Mouse (Mus musculus): ENCODE measurements around the gene Scyl1. TPM values are rescaled to one million over a fixed set of nuclear protein-coding genes. Genes with fewer than 3 reads are reported as not detected.

Gene Scyl1
- polyA plus RNA-seq, 1 experiment from 2014 or later, result 82.9 TPM

DNA sequence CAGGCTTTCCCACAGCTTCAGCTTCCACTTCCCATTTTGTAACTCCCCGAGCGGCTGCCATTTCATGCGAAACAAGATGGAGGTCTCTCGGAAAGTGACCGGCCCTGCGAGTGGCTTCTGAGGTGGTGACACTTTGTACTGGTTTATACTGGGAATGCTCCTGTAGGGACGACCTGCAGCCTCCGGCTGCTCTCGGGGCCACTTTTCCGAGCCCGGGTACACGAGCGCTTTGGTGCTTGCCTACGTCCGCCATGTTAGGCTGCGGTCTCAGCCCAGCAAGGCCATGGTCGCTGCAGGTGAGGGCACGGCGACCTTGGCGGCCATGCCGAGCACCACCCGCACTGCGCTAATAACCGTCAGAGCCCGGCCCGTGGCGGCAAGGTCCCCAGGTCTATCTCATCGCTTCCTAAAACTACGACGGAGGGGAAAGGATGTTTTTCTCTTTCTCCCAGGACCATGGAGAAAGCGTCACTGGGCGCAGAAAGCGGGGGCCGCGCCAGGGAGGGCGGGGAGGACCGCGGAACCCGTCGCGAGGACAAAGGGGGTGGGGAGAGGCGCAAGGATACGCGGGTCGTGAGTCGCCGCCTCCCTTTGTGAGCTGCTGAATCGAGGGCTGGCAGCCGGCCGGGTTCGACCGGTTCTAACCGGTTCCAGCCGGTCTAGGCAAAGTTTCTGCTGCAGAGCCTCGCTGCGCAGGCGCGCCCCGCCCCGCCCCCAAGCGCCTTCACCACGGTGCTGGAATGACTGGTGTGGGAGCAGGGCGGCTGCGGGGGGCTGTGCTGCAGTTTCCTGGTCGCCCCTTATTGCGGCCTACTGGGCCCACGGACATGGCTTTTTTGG is 32.0 kb upstream of the Scyl1 start:
- under 1% methylated on average over 67 of the region's 67 CpGs for WGBS
- peak overlapping the region; percentile 91 for H3K9ac ChIP-seq (replicated peaks; ENCODE audit: low read length)
- peaks cover 8% of the 10 kb centered on the region for H3K36me3 ChIP-seq (ENCODE audit: insufficient read depth, low read length)
- peaks cover 43% of the 10 kb centered on the region for H3K4me1 ChIP-seq (ENCODE audit: insufficient read depth, low read length)
- peak overlapping the region; percentile 100 for H3K27ac ChIP-seq (ENCODE audit: low read length)
- ATAC-seq (ENCODE audit: low FRiP score, low TSS enrichment), result peak; percentile 97
- peak overlapping the region; percentile 91 for H3K4me2 ChIP-seq (replicated peaks; ENCODE audit: low read depth, low read length)
- peak overlapping the region; percentile 71 for H3K4me3 ChIP-seq (ENCODE audit: low read length)
- no peaks in the 10 kb centered on the region for H3K27me3 ChIP-seq (ENCODE audit: insufficient read depth, low read length)
- H3K9me3 ChIP-seq (ENCODE audit: low read length), result no peaks in the 10 kb centered on the region

GRCm38 (mm10) chr19:5802787-5803040 is 31.5 kb upstream of the Scyl1 start:
- Histone ChIP-seq H3K27me3 (ENCODE audit: insufficient read depth, low read length) (no peaks in the 10 kb centered on the region), H3K4me2 (replicated peaks; ENCODE audit: low read depth, low read length) (peak overlapping the region; percentile 91), H3K4me3 (ENCODE audit: low read length) (peak overlapping the region; percentile 71), H3K9me3 (ENCODE audit: low read length) (no peaks in the 10 kb centered on the region), H3K36me3 (ENCODE audit: insufficient read depth, low read length) (peaks cover 12% of the 10 kb centered on the region), H3K9ac (replicated peaks; ENCODE audit: low read length) (peak overlapping the region; percentile 91), H3K27ac (ENCODE audit: low read length) (peak overlapping the region; percentile 100), H3K4me1 (ENCODE audit: insufficient read depth, low read length) (peaks cover 41% of the 10 kb centered on the region)
- WGBS, result 0% methylated on average over 4 of the region's 4 CpGs
- no peak for ATAC-seq (ENCODE audit: low FRiP score, low TSS enrichment)

DNA sequence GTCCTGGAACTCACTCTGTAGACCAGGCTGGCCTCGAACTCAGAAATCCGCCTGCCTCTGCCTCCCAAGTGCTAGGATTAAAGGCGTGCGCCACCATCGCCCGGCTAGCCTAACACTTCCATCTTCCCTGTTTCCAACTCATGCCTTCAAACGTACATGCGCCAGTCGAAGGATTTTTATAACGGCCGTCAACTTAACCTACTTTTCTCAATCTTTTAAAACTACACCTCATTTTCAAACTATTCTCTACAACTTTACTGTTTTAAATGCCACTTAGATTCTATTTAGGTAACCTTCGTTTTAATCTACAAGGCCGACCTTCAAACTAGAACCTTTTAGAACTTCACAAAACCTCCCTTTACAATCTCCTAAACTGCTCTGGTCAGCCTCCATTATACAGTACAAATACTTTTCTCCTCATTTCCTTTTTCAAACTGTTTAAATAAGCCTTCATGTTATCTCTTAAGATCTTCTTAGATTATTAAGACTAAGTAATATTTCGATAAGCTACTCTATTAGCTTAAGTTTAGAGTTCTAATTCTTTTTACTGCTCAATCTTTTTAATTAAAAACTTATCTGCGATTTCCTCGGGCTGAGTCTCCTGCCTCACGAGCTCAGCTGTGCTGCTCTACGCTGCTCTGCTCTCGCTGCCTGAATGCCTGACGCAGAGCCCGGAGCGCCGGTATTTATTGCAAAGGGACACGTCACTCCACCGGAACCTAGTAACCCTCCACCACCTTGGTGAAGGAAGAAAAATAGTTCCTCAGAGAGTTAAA is 31.0 kb upstream of the Scyl1 start:
- peak overlapping the region; percentile 71 for H3K4me3 ChIP-seq (ENCODE audit: low read length)
- H3K9me3 ChIP-seq (ENCODE audit: low read length), result no peaks in the 10 kb centered on the region
- H3K4me1 ChIP-seq (ENCODE audit: insufficient read depth, low read length), result peaks cover 43% of the 10 kb centered on the region
- no peak for ATAC-seq (ENCODE audit: low FRiP score, low TSS enrichment)
- H3K27ac ChIP-seq (ENCODE audit: low read length), result peak overlapping the region; percentile 100
- peak overlapping the region; percentile 91 for H3K4me2 ChIP-seq (replicated peaks; ENCODE audit: low read depth, low read length)
- H3K9ac ChIP-seq (replicated peaks; ENCODE audit: low read length), result peak overlapping the region; percentile 91
- H3K27me3 ChIP-seq (ENCODE audit: insufficient read depth, low read length), result no peaks in the 10 kb centered on the region
- WGBS, result under 1% methylated on average over 25 of the region's 25 CpGs
- peaks cover 17% of the 10 kb centered on the region for H3K36me3 ChIP-seq (ENCODE audit: insufficient read depth, low read length)

DNA sequence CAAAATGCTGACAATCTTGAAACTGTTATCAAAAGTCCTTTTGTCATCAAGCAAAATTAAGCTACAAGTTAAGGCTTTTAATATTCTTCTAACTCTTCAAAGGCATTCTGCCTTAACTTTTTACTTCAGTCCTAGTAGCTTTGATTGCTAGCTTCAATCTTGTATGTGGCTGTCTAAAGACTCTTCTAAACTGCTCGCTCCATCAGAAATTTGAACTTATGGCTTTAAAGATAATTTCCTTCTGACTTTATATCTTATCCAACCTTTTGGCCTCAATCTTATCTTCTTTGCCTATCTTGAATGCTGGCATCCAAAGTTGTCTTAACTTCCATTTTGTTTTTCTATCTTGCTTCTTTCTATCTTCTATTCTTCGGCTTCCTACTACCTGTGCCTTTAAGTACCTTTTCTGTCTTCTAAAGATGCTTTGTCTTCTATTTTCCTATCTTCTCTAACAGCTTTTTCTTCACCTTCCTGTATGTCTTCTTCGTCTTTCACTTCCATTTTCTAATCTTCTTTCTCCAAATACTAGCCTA is 30.3 kb upstream of the Scyl1 start:
- Histone ChIP-seq H3K4me2 (replicated peaks; ENCODE audit: low read depth, low read length) (peak overlapping the region; percentile 91), H3K9ac (replicated peaks; ENCODE audit: low read length) (peak overlapping the region; percentile 97), H3K4me1 (ENCODE audit: insufficient read depth, low read length) (peaks cover 44% of the 10 kb centered on the region), H3K36me3 (ENCODE audit: insufficient read depth, low read length) (peaks cover 24% of the 10 kb centered on the region), H3K9me3 (ENCODE audit: low read length) (no peaks in the 10 kb centered on the region), H3K27ac (ENCODE audit: low read length) (peak overlapping the region; percentile 91), H3K4me3 (ENCODE audit: low read length) (peak overlapping the region; percentile 71), H3K27me3 (ENCODE audit: insufficient read depth, low read length) (no peaks in the 10 kb centered on the region)
- ATAC-seq (ENCODE audit: low FRiP score, low TSS enrichment), result no peak
- 2% methylated on average over 3 of the region's 3 CpGs for WGBS

DNA sequence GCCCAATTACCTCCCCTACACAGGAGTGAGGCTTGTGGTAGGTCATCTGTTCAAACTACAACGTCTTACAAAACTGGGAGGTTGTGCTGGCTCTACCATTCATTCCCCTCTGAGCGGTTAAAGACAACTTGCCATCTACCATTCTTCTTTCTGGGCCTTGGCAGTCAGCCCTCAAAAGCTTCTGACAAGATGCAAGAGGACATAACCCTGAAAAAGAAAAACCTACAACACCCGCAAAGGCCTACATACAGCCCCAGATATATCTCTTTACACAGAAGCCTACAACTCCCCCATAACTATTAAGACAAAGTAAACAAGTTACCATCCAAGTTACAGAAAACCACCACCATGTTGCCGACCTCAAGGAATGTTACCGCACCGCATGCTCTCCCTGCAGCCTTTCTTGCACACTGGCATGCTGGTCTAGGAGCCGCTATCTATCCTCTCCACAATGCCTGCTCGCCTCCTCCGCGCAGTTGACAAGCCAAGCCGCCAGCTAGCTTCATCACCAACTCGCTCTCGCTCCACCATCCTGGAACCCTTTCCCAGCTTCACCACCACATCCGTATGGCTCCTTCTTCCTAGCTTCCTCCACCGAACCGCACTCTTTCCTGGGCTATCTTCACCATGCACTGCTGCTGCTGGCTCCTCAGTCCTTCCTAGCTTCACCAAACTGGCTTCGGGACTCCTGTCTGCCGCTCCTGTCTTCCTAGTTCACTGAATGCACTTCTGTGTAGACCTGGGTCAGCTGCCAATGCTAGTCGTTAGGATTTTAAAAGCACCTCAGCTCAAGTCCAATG is 29.6 kb upstream of the Scyl1 start:
- no peak for ATAC-seq (ENCODE audit: low FRiP score, low TSS enrichment)
- Histone ChIP-seq H3K27me3 (ENCODE audit: insufficient read depth, low read length) (no peaks in the 10 kb centered on the region), H3K4me1 (ENCODE audit: insufficient read depth, low read length) (peaks cover 44% of the 10 kb centered on the region), H3K4me3 (ENCODE audit: low read length) (peak overlapping the region; percentile 71), H3K4me2 (replicated peaks; ENCODE audit: low read depth, low read length) (peak overlapping the region; percentile 91), H3K36me3 (ENCODE audit: insufficient read depth, low read length) (peaks cover 31% of the 10 kb centered on the region), H3K9ac (replicated peaks; ENCODE audit: low read length) (peak overlapping the region; percentile 97), H3K9me3 (ENCODE audit: low read length) (no peaks in the 10 kb centered on the region), H3K27ac (ENCODE audit: low read length) (peak overlapping the region; percentile 91)
- WGBS, result under 1% methylated on average over 19 of the region's 19 CpGs

DNA sequence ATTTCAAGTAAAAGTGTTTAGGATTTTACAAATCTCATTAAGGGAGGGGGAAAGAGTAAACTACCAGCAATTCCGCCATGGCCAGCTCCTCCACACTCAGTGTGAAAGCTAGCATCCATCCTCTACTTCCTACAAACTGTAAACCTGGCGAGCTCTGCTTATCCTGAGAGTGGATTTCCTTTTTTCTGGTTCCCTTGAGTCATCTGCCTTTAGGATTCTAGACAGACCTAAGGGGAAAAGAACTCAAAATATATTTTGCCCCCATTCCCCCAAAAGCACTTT is 29.1 kb upstream of the Scyl1 start:
- ATAC-seq (ENCODE audit: low FRiP score, low TSS enrichment), result no peak
- peaks cover 39% of the 10 kb centered on the region for H3K4me1 ChIP-seq (ENCODE audit: insufficient read depth, low read length)
- peak overlapping the region; percentile 71 for H3K4me3 ChIP-seq (ENCODE audit: low read length)
- peaks cover 36% of the 10 kb centered on the region for H3K36me3 ChIP-seq (ENCODE audit: insufficient read depth, low read length)
- H3K27me3 ChIP-seq (ENCODE audit: insufficient read depth, low read length), result no peaks in the 10 kb centered on the region
- H3K9ac ChIP-seq (replicated peaks; ENCODE audit: low read length), result peak overlapping the region; percentile 97
- H3K9me3 ChIP-seq (ENCODE audit: low read length), result no peaks in the 10 kb centered on the region
- H3K4me2 ChIP-seq (replicated peaks; ENCODE audit: low read depth, low read length), result peak overlapping the region; percentile 91
- H3K27ac ChIP-seq (ENCODE audit: low read length), result peak overlapping the region; percentile 91
- 0% methylated on average over 2 of the region's 2 CpGs for WGBS

DNA sequence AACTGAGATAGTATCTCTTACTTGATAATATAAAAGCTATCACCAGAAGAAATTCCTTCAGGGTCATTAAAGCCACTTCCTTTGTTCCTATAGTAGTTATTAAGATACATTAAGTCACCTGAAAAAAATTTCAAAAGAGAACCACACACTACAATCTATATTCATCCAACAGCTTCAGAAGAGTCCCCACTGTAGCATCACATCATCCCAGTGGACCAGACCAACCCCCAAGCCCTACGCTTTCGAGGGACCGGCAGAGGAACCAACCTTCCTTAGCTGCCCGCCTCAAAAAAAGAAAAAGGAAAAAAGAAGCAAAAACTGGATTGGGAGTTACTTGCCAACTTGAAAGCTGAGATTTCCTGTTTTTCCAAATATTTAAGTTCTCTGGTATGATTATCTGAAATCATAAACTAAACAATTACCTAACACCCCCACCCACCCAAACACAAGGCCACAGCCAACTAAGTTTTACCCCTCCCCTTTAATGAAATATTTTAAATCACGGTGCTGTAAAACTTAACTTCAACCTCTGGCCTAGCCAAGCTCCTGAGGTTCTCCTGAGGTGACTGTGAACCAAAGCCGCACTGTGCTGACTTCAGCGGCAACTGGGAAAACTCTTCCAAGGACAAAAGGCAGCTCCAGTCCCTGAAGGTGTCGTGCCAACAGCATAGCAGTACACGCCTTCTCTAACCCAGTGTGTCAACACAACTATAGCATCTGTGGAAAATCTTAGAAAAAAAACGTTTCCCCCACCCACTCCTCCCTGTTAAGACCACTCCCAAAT is 28.5 kb upstream of the Scyl1 start:
- Histone ChIP-seq H3K27me3 (ENCODE audit: insufficient read depth, low read length) (no peaks in the 10 kb centered on the region), H3K36me3 (ENCODE audit: insufficient read depth, low read length) (peaks cover 37% of the 10 kb centered on the region)
- 0% methylated on average over 10 of the region's 10 CpGs for WGBS

DNA sequence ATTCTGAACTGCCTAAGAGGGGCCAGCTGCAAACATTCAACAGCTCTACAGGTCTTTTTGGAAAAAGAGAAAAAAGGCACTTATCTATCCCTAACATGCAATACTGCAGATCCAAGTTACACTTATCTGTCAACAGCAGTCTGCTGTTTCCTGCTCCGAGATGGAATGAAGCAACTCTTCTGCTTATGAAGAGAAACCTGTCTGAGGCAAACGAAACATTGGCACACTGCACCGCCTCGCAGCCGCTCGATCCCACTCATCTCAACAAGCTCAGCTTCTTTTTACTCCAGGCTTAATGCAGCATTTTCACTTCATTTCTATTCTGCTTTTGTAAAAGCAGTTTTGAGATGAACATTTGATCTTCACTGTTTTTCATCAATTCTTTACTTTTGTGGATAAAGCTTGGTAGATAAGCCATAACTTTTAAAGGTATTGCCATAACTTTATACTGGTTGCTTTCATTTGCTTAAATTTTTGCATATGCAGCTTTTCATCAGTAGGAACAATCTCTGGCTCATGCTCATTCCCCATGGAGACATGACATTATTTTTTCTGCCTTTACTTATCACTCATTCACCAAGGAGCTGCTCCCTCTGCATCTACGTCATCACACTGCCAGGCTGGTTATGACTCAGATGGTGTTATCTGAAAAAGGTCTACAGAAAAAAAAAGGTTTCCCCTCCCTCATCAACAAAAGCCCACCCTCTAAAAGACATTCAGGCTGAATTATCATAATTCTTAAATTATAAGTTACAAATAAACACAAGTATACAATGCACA is 27.7 kb upstream of the Scyl1 start:
- 0% methylated on average over 7 of the region's 7 CpGs for WGBS
- no peak for ATAC-seq (ENCODE audit: low FRiP score, low TSS enrichment)

More for the DNA sequence above, 28.5 kb upstream of the Scyl1 start:
- peak overlapping the region; percentile 91 for H3K27ac ChIP-seq (ENCODE audit: low read length)
- ATAC-seq (ENCODE audit: low FRiP score, low TSS enrichment), result no peak
- H3K4me3 ChIP-seq (ENCODE audit: low read length), result peak overlapping the region; percentile 71
- no peaks in the 10 kb centered on the region for H3K9me3 ChIP-seq (ENCODE audit: low read length)
- peak overlapping the region; percentile 97 for H3K9ac ChIP-seq (replicated peaks; ENCODE audit: low read length)
- peaks cover 33% of the 10 kb centered on the region for H3K4me1 ChIP-seq (ENCODE audit: insufficient read depth, low read length)
- peak overlapping the region; percentile 91 for H3K4me2 ChIP-seq (replicated peaks; ENCODE audit: low read depth, low read length)

More for the DNA sequence above, 27.7 kb upstream of the Scyl1 start:
- Histone ChIP-seq H3K4me2 (replicated peaks; ENCODE audit: low read depth, low read length) (peak overlapping the region; percentile 96), H3K36me3 (ENCODE audit: insufficient read depth, low read length) (peaks cover 37% of the 10 kb centered on the region), H3K9me3 (ENCODE audit: low read length) (no peaks in the 10 kb centered on the region), H3K27me3 (ENCODE audit: insufficient read depth, low read length) (no peaks in the 10 kb centered on the region), H3K9ac (replicated peaks; ENCODE audit: low read length) (peak overlapping the region; percentile 84), H3K27ac (ENCODE audit: low read length) (peak overlapping the region; percentile 56; the same call in 1 of the 2 replicates), H3K4me1 (ENCODE audit: insufficient read depth, low read length) (peaks cover 25% of the 10 kb centered on the region), H3K4me3 (ENCODE audit: low read length) (peak overlapping the region; percentile 71)
